Mouse (Mus musculus) spleen, postnatal 36 days (tissue): Measurements from ENCODE around the gene Eogt.

Source experiments
- DNase-seq, 2 experiments: peaks; one replicate each; pipeline ENCODE4 v3.0.0; 2022; ENCODE audit warnings: low spot score in 2 of 2, mixed read lengths in 1 of 2

Gene Eogt

DNA sequence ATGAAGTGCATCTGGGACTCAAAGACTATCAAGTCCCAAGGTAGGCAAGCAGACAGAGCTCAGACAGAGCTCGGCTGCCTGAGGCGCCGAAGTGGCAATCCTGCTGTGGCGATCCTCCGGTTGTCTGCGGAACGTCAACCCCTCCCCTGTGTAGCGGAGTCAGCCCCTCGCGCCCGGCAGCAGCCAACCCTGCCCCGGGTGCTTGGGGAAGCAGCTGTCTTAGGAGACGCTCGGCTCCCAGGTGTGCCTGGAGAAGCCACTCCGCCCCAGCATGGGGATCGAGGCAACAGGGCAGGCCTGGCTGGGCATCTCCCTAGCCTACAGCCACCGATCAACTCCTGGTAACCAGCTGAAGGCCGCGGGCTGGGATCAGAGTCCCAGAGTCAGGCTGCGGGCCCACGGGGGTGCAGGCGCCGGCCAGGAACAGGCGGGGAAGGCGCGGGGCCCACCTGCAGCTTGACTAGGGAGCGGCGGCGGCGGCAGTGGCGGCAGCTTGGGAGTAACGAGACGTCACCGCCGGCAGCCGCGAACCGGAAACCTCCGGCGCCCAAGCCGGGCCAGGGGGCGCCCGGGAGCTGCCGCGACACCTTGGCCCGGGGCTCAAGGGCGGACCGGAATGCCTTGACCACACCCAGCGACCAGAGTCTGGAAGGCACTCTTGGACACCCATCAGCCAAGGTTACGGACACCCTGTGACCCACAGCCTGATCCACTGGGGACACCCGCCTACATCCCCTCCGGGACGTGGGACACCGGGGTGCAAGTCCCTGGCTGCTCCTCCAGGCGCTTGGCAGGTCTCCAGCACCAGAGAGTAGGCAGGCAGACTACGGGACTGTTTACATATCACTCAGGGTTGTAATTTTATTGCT is at the start of gene Eogt:
TSS of gene Eogt (minus strand) at position 800 of the 869 bp plus-strand sequence.
- DNase-seq, result peak; percentile 76 to 77

DNA sequence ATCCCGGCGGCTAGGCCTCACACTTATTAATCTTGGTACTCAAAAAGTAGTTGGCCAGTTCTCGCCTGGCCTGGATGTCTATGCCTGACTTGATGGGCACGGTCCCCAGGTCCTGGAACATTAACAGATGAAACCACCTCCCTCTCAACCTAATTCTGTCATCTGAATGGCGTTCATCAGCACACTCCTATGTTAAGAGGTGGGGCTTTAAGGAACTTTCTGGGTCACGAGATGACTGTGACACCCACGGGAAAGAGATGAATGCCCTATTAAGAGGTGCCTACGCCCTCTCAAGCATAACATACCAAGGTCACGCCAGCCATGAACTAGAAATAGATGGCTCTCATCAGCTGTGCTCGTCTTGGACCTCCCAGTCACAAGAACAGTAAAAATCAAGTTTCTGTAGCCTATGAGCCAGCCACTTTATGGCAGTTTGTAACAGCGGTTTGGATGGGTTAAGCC is 30.4 kb upstream of the Eogt start:
- peak; percentile 58 to 68 for DNase-seq

DNA sequence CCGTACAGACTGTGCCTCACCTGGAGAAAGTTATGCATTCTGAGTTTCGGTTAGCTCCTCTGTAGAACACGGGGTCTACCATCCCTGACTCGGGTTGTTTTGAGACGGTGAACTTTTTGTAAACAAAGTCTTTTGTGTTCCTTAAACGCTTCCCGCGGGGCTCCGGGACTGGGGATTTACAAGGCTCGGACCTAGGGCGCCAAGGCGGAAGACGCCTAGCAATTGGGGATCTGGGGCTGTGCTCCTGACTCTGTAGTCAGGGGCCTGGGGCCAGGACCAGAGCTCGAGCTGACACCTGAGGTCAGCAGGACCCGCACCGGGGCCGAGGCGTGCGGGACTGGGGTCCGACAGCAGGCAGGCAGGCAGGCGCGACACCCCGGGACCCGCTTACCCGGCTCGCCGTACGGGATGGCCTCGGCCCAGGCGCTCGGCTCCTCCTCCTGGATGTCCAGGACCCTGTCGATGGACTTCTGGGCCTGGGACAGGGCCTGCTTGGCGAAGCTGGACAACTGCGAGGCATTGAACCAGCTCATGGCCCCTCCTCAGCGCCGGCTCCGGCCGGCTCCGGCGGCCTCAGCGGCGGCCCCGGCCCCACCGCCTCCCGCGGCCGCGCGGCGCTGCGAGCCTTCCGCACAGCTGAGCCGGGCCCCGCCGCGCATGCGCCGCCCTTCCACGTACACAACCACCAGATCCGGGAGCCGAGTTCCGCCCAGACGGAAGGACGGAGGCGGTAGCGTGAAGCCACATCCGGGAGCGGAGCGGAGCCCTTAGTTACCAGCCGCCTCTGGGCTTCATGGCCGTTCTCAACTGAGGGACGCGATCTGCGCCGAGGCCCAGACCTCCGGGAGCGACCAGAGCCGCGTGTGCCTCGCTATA is 29.7 kb upstream of the Eogt start, which contains the start of gene Tmf1:
TSS of gene Tmf1 (minus strand) at position 632 of the 876 bp plus-strand sequence.
- DNase-seq, result peak; percentile 97

- DNase-seq, result peak; percentile 31 to 33
Measured at GRCm38 (mm10) chr6:97175716-97176115, 26.7 kb upstream of the Eogt start.

DNA sequence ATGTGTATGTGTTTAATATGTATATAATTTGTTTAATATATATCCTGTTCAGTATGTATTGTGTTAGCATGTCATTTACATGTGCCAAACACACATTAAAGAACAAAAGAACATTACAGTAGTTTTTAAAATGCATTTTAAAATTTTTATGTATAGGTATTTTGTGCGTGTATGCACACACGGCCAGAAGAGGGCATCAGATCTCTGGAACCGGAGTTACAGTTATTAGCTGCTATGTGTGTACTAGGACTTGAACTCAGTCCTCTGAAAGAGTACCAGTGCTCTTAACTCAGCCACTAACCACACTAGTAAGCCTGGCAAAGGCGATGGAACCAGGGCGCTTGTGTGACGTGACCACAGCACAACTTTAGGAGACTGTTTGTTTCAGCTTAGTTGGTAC is 1.2 kb upstream of the Eogt start:
- no peak for DNase-seq

DNA sequence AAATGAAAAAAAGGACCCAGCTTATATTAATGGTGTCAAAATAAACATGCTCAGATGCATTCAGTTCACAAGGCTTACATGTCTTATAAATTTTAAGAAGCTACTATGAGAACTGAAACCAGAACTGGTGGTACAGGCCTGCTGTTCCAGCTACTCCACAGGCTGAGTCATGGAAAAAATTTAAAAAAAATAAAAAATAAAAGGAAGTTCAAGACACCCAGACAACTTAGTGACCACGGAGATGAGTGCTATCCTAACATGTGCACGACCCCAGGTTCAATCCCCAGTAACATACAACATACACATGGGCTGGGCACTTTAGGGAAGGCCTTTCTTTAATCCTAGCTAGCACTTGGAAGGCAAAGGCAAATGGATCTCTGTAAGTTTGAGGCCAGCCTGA is 739 bp upstream of the Eogt start:
- DNase-seq, result no peak

- no peak for DNase-seq
Measured at GRCm38 (mm10) chr6:97147755-97148382, 1.1 kb downstream of the Eogt start.

GRCm38 (mm10) chr6:97145156-97145555 is 3.8 kb downstream of the Eogt start:
- DNase-seq, result no peak

DNA sequence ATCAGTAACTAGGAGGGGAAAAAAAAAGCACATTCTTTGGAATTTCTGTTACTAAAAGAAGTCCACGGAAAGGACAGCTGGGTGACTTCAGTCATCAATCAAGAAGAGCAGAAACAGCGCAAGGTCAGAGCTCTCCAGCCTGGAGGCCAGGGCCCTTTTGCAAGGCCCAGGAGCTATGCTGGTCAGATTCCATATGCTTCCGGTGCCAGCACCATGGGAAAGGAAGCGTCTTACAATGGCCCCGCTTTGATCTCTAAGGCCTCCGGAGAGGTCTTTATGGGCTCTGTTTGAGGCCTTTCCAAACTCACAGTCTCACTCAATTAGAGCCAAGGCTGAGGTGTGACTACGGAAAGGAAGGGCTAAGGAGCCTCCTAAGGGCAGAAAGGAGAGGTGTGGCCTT is 4.6 kb downstream of the Eogt start:
- peak in 1 of 2 experiments; percentile 4 for DNase-seq

GRCm38 (mm10) chr6:97142611-97143010 is 6.4 kb downstream of the Eogt start:
- DNase-seq, result no peak

DNA sequence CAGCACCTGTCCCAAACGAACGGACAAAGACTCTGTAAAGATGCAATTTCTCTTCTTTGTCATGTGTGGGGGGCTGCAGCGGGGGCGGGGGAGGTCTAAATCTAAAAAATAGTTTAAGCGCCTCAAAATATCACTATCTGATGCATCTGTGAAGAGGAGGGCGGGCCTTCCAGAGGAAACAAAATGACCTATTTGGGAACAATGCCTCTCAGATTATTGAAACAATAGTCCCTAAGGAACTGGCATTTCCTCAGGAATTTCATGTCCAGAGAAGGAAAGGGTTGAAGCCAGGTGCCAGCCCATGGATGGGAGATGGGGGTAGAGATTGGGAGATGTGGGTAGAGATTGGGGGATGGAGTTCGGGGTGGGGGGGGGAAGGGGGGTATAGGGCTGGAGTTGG is 7.2 kb downstream of the Eogt start:
- DNase-seq, result no peak

DNA sequence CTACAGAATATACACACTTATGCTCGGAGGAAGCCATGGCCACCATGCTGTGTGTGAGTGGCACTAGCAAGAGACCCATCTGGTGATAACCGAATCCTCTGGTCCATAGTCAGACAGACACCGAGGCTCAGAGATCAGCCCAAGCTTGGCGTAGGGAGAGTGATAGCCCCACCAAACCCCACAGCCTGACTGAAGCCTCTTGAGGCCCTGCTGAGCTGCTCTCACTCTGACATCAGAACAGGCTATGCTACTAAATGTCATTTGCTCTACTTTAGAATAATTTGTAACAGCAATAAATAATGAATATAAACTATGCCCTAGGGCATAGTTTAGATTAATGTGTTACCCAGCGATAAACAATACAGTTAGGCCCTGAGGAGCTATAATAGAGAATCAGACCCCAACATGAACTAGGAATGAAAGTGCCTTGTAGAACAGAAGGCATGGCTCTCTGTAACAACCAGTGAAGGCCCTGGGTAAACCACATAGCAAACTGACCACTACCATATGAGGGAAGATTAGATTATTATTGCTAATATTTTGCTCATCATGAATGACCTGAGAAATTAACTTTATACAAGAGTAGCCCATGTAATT is 16.2 kb downstream of the Eogt start:
- DNase-seq, result no peak

DNA sequence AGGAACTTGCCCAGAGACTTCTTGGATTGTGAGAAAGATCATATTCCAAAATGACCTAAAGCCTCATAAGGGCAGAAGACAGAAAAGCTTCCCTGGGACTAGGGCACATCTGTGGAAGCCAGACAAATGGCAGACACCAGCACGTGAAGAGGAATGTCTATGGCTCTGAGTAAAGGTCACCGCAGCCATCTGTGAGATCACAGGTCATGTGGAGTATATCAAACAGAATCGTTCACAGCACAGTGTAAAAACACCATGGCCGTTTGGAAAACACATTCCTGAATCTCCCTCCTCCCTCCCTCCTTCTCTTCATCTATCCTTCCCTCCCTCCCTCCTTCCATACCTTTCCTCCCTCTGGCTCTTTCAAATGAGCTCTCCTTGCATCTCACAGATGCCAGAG is 17.2 kb downstream of the Eogt start:
- DNase-seq, result no peak

GRCm38 (mm10) chr6:97130979-97131378 is 18.0 kb downstream of the Eogt start:
- DNase-seq, result no peak

DNA sequence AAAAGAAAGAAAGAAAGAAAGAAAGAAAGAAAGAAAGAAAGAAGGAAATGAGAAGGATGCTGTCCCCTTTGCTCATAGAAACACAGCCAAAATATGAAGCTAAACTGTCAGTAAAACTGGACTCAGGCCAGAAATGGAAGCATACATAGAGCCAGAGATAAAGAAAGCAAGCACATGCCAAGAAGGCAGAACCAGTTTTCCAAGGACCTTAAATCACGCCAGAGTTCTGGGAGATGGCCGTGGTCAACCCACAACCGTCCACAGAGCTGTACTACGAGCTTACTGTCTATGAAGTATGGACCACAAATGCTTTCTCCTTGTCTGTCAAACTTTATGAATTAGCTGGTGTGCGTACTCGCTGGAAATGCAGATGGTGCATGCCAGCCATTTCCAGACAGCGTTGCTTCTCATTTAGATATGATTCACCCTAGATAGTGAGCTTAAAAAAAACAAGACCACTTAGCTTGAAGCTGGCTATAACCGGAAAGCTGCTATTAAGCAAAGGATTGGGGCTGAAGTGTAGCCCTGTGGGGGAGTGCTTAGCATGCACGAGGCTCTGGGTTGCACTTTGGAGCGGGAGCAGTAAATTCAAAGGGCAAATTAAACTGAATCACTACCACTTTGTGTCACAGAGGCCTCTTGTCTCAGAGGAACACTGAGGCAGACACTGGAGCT is 24.5 kb downstream of the Eogt start:
- DNase-seq, result no peak

DNA sequence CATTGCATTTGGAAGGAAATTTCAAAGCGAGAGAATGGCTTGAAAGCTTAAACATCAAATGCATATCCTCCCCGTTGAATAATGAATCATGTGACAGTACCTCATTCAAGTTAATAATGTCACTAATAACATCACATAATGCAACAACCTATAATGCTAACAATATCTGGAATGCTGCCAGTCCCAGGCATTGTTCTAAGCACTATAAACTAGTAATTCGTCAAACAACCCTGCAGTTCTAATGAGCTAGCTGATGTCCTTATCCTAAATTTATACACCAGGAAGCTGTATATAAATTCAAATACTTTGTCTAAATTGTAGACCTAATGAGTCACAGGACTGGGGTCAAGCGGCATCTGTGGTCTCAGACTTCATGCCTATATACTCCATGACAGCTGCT is 28.1 kb downstream of the Eogt start:
- no peak for DNase-seq

DNA sequence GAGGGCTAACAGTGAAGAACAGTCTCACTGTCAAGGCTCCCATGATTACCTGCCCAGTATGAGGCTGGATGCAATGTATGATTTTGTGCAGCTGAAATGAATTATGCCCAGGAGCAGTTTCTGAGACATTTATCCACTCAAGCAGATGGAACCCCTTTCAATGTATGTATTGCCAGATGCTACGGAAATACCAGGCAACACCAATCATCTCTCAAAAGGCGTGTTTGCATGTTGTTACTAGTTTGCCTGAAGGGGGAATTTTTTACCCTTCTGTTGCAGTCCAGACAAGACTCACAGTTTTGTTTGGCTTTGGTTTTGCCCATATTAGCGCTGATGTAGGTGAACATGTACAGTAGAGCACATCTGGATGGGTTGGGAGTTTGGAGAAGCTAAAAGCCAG is 30.7 kb downstream of the Eogt start:
- no peak for DNase-seq

GRCm38 (mm10) chr6:97116896-97117295 is 32.1 kb downstream of the Eogt start:
- DNase-seq, result no peak

DNA sequence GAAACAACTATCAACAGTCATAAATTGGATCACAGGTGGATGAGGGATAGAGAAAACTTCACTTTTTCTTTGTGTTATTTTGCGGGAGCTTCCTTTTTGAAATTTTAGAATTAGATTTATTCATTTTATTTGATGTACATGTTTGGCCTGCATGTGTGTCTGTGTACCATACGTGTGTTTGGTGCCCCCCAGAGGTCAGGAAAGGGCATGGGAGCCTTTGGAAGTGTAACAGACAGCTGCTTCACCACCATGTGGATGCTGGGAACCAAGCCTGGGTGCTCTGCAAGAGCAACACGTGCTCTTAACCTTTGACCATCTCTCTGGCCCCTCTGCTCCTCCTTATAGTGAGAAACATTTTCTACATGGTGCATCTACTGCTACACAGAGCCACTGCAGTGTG is 34.2 kb downstream of the Eogt start:
- DNase-seq, result no peak

DNA sequence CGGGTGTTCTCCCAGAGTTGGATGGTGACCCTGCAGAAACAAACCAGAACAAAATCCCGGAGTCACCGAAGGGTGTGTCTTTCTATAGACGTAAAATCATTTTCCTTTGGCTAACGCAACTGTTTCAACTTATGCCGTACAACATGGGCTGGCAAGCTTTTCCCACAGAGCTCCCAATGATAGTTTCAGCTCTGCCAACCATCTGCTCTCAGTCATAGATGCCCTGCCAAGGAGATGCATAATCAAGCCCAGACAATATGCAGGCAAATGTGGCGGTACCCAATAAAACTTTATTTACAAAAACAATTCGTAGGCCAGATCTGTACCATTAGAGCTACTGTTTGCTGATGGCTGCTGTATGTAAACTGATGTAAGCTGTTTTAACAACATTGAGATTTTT is 36.8 kb downstream of the Eogt start:
- DNase-seq, result no peak

GRCm38 (mm10) chr6:97106777-97107176 is 42.2 kb downstream of the Eogt start:
- DNase-seq, result peak in 1 of 2 experiments; percentile 3
